Mouse (Mus musculus) liver, embryonic 12.5 days (tissue): Measurements from ENCODE around the gene Fam166b. TPM values are rescaled to one million over a fixed set of nuclear protein-coding genes. Genes with fewer than 3 reads are reported as not detected.

ENCODE experiments used
- ATAC-seq: fragments of 200-750 bp; cut with Nextera tagmentation; 2 replicates; pipeline ENCODE4 v1.8.0; 2017; ENCODE audit warnings: moderate number of reproducible peaks, mild to moderate bottlenecking, moderate library complexity
- H3K27ac ChIP-seq: fragments of 300-500 bp; sonication (generic); 2 replicates; pipeline ENCODE4 v1.5.1; 2016; ENCODE audit warnings: mild to moderate bottlenecking
- H3K27me3 ChIP-seq: fragments of 300-500 bp; sonication (generic); replicated peaks from 2 replicates; pipeline ENCODE4 v1.6.1; 2016; ENCODE audit warnings: mild to moderate bottlenecking, moderate library complexity
- H3K36me3 ChIP-seq: fragments of 300-500 bp; sonication (generic); 2 replicates; pipeline ENCODE4 v1.6.1; 2016; ENCODE audit warnings: mild to moderate bottlenecking, moderate library complexity
- H3K4me1 ChIP-seq: fragments of 300-500 bp; sonication (generic); 2 replicates; pipeline ENCODE4 v1.6.1; 2016
- H3K4me2 ChIP-seq: fragments of 300-500 bp; sonication (generic); 2 replicates; pipeline ENCODE4 v1.6.1; 2016; ENCODE audit warnings: mild to moderate bottlenecking, moderate library complexity
- H3K4me3 ChIP-seq: fragments of 300-500 bp; sonication (generic); 2 replicates; pipeline ENCODE4 v1.5.1; 2016; ENCODE audit warnings: mild to moderate bottlenecking, moderate library complexity
- H3K9ac ChIP-seq: fragments of 300-500 bp; sonication (generic); 2 replicates; pipeline ENCODE4 v1.6.1; 2016; ENCODE audit warnings: mild to moderate bottlenecking, moderate library complexity
- H3K9me3 ChIP-seq: fragments of 300-500 bp; sonication (generic); replicated peaks from 2 replicates; pipeline ENCODE4 v1.6.1; 2016; ENCODE audit warnings: mild to moderate bottlenecking, moderate library complexity
- WGBS: fragments of 180-500 bp; shearing (Covaris S2); methylation state at CpG from one replicate; pipeline ENCODE4 v1.1.7; 2016; ENCODE audit not compliant: insufficient replicate concordance; 5-methylcytosine and 5-hydroxymethylcytosine counted together
- polyA plus RNA-seq: library from polyadenylated mRNA; unstranded; fragments of >200 nt; fragmentation: Nextera tagmentation; extraction: Ambion mirVana; gene quantifications from 2 replicates; pipeline ENCODE4 v1.2.1, GENCODE M21; 2016

Gene Fam166b
- polyA plus RNA-seq, 1 experiment from 2014 or later: not detected

GRCm38 (mm10) chr4:43453413-43453812 is 24.5 kb upstream of the Fam166b start:
- WGBS: 2% methylated on average over 18 of the region's 18 CpGs
- no peaks in the 10 kb centered on the region for H3K9me3 ChIP-seq
- peaks cover 74% of the 10 kb centered on the region for H3K27me3 ChIP-seq
- ATAC-seq: no peak
- peak overlapping the region; percentile 40 for H3K4me2 ChIP-seq
- H3K9ac ChIP-seq: no peak overlapping the region
- H3K36me3 ChIP-seq: no peaks in the 10 kb centered on the region
- peak overlapping the region; percentile 7; the same call in 1 of the 2 replicates for H3K4me3 ChIP-seq
- no peak overlapping the region for H3K27ac ChIP-seq
- H3K4me1 ChIP-seq: peaks cover 16% of the 10 kb centered on the region; the same call in 1 of the 2 replicates

- Histone ChIP-seq H3K36me3 (peaks cover 4% of the 10 kb centered on the region), H3K4me1 (peaks cover 16% of the 10 kb centered on the region; the same call in 1 of the 2 replicates), H3K4me2 (no peak overlapping the region), H3K27me3 (peaks cover 66% of the 10 kb centered on the region), H3K9ac (no peak overlapping the region), H3K4me3 (no peak overlapping the region), H3K9me3 (no peaks in the 10 kb centered on the region), H3K27ac (no peak overlapping the region)
- no peak for ATAC-seq
- 43% methylated on average over 11 of the region's 11 CpGs for WGBS
These were observed 23.4 kb upstream of the Fam166b start for GRCm38 (mm10) chr4:43452315-43452714.

- Histone ChIP-seq H3K9ac (no peak overlapping the region), H3K27me3 (peaks cover 52% of the 10 kb centered on the region), H3K9me3 (no peaks in the 10 kb centered on the region), H3K36me3 (peaks cover 24% of the 10 kb centered on the region), H3K4me1 (peaks cover 17% of the 10 kb centered on the region), H3K4me2 (no peak overlapping the region), H3K27ac (no peak overlapping the region), H3K4me3 (no peak overlapping the region)
- no peak for ATAC-seq
- WGBS: 71% methylated on average over 3 of the region's 3 CpGs
These were observed 19.6 kb upstream of the Fam166b start for GRCm38 (mm10) chr4:43448554-43448953.

GRCm38 (mm10) chr4:43447251-43447650 is 18.3 kb upstream of the Fam166b start:
- Histone ChIP-seq H3K4me3 (no peak overlapping the region), H3K4me2 (no peak overlapping the region), H3K9me3 (no peaks in the 10 kb centered on the region), H3K4me1 (peaks cover 21% of the 10 kb centered on the region), H3K9ac (no peak overlapping the region), H3K36me3 (peaks cover 24% of the 10 kb centered on the region), H3K27ac (no peak overlapping the region), H3K27me3 (peaks cover 48% of the 10 kb centered on the region)
- WGBS: 82% methylated on average over 13 of the region's 13 CpGs
- no peak for ATAC-seq

GRCm38 (mm10) chr4:43443511-43443910 is 14.6 kb upstream of the Fam166b start:
- Histone ChIP-seq H3K4me3 (peak overlapping the region; percentile 76), H3K27ac (0 out of 2 replicates have a peak overlapping the region, but pooled peaks have one; percentile 51), H3K4me1 (peaks cover 22% of the 10 kb centered on the region), H3K9ac (peak overlapping the region; percentile 87), H3K36me3 (peaks cover 24% of the 10 kb centered on the region), H3K27me3 (peaks cover 35% of the 10 kb centered on the region), H3K4me2 (peak overlapping the region; percentile 99), H3K9me3 (no peaks in the 10 kb centered on the region)
- 9% methylated on average over 27 of the region's 28 CpGs for WGBS
- no peak for ATAC-seq

GRCm38 (mm10) chr4:43442456-43443361 is 13.8 kb upstream of the Fam166b start:
- ATAC-seq: peak; percentile 59
- Histone ChIP-seq H3K9me3 (no peaks in the 10 kb centered on the region), H3K4me1 (peaks cover 22% of the 10 kb centered on the region), H3K27me3 (peaks cover 35% of the 10 kb centered on the region), H3K4me2 (peak overlapping the region; percentile 99), H3K4me3 (peak overlapping the region; percentile 76), H3K9ac (peak overlapping the region; percentile 87), H3K36me3 (peaks cover 23% of the 10 kb centered on the region), H3K27ac (peak overlapping the region; percentile 84)
- WGBS: under 1% methylated on average over 86 of the region's 88 CpGs

- ATAC-seq: peak; percentile 88
- Histone ChIP-seq H3K4me3 (peak overlapping the region; percentile 76), H3K36me3 (peaks cover 17% of the 10 kb centered on the region), H3K4me2 (peak overlapping the region; percentile 99), H3K9me3 (no peaks in the 10 kb centered on the region), H3K27me3 (peaks cover 35% of the 10 kb centered on the region), H3K9ac (peak overlapping the region; percentile 87), H3K27ac (peak overlapping the region; percentile 84), H3K4me1 (peaks cover 22% of the 10 kb centered on the region)
- WGBS: under 1% methylated on average over 33 of the region's 33 CpGs
These were observed 13.1 kb upstream of the Fam166b start for GRCm38 (mm10) chr4:43442044-43442443.

GRCm38 (mm10) chr4:43441639-43442038 is 12.7 kb upstream of the Fam166b start, which contains the start of gene Tesk1:
Gene Tesk1, plus strand, starts transcription at chr4:43441939.
- 24% methylated on average over 4 of the region's 4 CpGs for WGBS
- Histone ChIP-seq H3K4me1 (peaks cover 22% of the 10 kb centered on the region), H3K36me3 (peaks cover 13% of the 10 kb centered on the region), H3K9ac (peak within 1 kb of the TSS; percentile 87), H3K4me2 (peak within 1 kb of the TSS; percentile 99), H3K27me3 (peaks cover 35% of the 10 kb centered on the region), H3K27ac (peak within 1 kb of the TSS; percentile 84), H3K4me3 (peak within 1 kb of the TSS; percentile 76), H3K9me3 (no peaks in the 10 kb centered on the region)
- ATAC-seq: no peak

GRCm38 (mm10) chr4:43432832-43433231 is 3.9 kb upstream of the Fam166b start:
- ATAC-seq: no peak
- H3K9ac ChIP-seq: no peak overlapping the region
- no peaks in the 10 kb centered on the region for H3K36me3 ChIP-seq
- H3K27me3 ChIP-seq: peaks cover 33% of the 10 kb centered on the region
- no peaks in the 10 kb centered on the region for H3K9me3 ChIP-seq
- H3K4me2 ChIP-seq: no peak overlapping the region
- H3K27ac ChIP-seq: no peak overlapping the region
- peaks cover 3% of the 10 kb centered on the region; the same call in 1 of the 2 replicates for H3K4me1 ChIP-seq
- no peak overlapping the region for H3K4me3 ChIP-seq
- WGBS: 79% methylated on average over 1 of the region's 1 CpGs

- WGBS: 4% methylated on average over 4 of the region's 4 CpGs
- Histone ChIP-seq H3K4me3 (no peak overlapping the region), H3K27ac (no peak overlapping the region), H3K9ac (no peak overlapping the region), H3K27me3 (peaks cover 45% of the 10 kb centered on the region), H3K4me1 (peaks cover 3% of the 10 kb centered on the region; the same call in 1 of the 2 replicates), H3K36me3 (no peaks in the 10 kb centered on the region), H3K9me3 (no peaks in the 10 kb centered on the region), H3K4me2 (no peak overlapping the region)
- no peak for ATAC-seq
These were observed 2.8 kb upstream of the Fam166b start for GRCm38 (mm10) chr4:43431690-43432089.

GRCm38 (mm10) chr4:43428180-43428861 is 613 bp downstream of the Fam166b start:
- Histone ChIP-seq H3K27me3 (peaks cover 78% of the 10 kb centered on the region), H3K4me3 (no peak overlapping the region)

More at GRCm38 (mm10) chr4:43428180-43428861, 613 bp downstream of the Fam166b start:
- Histone ChIP-seq H3K27ac (no peak overlapping the region), H3K9ac (no peak overlapping the region), H3K4me1 (peaks cover 14% of the 10 kb centered on the region), H3K36me3 (peaks cover 3% of the 10 kb centered on the region; the same call in 1 of the 2 replicates), H3K9me3 (no peaks in the 10 kb centered on the region), H3K4me2 (no peak overlapping the region)
- WGBS: 26% methylated on average over 16 of the region's 16 CpGs
- no peak for ATAC-seq
